Mouse (Mus musculus) layer of hippocampus, adult 11-12 months (tissue): ENCODE results near the gene Shh.

Experiments
- DNase-seq: peaks from one replicate; pipeline ENCODE4 v3.0.0; 2022; ENCODE audit warnings: low spot score

Gene Shh

DNA sequence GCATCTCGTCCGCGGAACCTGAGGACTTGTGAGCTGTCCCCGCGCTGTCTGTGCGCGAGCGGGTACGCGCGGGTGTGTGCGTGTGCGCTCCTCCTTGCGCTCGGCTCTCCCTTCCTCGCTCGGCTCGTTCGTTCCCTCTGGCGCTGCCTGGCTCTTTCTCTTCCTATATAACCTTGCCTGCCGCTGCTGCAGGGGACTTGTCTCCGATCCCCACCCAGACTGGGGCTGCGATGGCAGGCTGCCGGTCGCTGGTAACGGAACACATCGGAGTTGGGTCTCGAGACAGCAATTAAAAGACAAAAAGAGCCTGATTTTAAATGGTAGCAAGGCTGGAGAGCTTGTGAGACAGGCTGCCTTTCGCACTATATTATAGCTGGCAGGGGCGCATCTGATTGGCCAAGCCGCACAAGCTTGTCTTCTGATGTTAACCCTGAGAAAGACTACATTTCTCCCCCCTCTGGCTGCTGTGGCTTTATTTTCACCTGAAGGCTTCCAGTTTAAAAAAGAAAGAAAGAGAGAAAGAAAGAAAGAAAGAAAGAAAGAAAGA, at the start of gene Shh:
Shh (minus strand) TSS at position 497 of the 547 bp plus-strand sequence.
- DNase-seq, result no peak

DNA sequence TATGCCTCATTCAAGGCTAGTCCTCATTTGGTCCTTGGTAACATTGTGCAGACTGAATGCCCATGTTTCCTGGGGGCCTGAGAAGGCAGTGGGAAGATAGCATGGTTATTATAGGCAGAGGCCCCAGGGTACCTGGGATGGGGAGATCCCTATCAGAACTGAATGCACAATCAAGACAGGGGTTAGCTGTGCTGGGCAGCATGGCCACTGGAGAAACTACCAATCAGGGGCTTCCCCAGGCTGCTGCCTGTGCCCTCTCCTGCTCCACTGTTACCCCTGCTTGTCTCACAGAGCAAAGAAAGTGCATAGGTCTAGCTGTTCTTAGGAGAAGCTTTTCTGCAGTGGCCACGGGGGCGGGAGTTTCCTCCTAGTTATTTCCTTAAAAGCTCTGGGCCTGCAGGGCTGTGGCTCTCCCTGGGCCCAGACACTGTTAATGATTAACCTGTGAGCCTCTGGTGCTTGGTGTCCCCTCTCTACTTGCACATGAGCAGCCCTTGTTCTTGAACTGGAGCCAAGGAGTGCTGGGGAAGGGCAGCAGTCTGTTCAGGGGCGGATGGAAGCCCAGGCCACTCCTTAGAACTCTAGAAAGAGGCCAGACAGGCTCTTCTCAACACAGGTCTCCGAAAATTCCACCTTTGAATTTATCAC, 33.9 kb upstream of the Shh start:
- DNase-seq, result no peak

DNA sequence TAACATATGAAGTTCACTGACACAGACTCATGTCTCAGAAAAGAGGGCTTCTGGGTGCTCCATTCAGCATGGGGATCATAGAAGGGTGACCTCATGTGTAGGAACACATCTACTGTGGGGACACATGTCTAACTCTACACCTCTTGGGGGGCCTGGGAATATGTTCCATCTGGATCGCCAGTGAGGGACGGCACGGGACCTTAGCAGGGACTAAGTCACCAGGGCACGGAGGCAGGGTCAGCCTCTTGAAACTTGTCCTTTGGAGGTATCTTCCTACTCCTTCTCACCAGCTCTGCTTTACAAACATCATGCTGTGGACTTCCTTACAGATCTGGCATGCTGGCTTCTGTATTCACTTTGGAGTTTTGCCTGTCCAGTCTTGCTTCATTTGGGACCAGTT, 31.8 kb upstream of the Shh start:
- no peak for DNase-seq

DNA sequence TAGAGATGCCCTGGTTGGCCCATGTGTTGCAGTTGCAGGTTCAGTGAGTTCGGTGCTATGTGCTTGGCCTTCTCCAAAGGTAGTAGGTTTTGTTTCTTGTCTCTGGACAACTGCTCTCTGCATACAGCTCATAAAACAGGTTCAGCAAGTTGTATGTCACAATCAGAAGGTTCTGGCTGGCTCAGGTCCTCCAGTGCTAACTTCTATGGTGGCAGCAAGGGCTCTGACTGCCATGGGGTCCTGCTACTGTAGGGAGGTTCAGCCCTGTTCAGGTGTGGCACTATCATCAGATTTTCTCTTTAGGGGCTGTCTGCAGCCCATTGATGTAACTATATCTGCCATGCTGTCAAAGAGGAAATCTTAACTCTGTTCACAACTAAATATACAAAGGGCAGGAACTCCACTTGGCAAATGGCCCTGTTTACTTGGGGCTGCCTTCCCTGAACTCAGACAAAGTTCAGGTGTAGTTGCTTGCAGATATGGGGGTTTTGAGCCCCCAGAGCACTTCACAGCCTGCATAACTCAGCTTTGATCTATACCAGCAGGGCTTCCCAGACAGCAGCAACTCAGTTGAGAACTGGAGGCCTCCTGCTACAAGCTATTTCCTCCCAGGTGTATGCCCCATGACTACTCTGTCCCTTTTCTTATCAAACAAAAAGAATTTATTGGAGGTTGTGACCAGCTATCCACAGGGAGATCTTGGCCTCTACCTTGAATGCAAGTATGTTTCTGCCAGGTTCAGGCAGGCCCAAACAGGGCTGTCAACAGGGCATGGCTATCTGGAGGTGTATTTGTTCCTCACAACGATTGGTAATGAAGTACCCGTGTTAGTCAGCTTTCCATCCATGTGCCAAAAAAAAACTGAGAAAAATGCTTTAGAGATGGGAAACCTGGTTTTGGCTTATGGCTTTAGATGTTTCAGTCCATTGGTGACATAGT, 28.9 kb upstream of the Shh start:
- no peak for DNase-seq

DNA sequence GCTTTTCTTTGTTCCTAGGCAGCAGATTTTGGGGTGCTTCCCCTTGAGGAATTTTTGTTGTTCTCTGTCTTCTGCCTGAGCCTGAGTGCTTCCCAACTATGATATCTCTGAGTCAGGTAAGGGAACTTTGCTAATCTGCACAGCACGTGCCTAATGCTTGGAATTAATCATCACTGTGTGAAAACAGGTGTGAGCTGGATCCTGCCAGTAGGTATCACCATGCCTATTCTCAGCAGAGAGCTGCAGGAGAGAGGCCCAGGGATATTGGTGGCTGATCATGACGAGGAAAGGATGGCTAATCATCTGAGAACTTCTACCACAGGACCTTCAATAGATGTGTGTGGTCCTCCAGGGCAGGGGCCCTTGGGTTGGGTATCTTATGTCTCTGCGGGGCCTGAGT, 26.5 kb upstream of the Shh start:
- DNase-seq, result no peak

DNA sequence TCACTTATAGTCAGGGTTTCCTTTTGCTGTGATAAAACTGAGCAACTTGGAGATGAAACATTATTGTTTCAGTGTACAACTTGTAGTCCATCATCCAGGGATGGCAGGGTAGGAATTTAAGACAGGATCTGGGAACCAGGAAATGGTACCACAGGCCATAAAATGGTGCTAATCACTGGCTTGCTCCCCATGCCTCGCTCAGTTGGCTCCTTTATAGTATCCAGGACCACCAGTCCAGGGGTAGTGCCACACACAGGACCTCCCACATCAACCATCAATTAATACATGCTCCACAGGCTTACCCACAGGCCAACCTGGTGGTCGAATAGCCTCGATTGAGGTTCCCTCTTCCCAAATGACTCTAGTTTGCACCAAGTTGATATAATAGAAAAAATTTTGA, 15.9 kb upstream of the Shh start:
- no peak for DNase-seq

DNA sequence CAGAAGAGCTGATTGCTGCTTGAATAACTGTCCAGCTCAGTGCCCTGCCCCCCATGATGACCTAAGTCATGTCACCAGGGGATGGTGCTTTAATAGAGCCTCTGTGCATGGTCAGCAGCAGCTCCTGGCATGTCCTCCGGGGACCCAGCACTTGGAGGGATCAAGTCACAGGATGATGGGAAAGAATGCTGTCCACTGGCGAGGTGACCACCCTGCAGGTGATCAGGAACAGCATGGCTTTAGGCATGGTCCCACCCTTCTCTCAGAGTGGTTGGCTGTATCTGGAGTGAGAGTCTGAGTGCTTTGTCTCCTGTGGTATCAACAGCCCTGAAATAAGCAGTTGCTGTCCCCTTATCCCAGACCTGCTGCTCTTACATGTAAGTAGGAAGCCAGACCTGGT, 14.7 kb upstream of the Shh start:
- no peak for DNase-seq

DNA sequence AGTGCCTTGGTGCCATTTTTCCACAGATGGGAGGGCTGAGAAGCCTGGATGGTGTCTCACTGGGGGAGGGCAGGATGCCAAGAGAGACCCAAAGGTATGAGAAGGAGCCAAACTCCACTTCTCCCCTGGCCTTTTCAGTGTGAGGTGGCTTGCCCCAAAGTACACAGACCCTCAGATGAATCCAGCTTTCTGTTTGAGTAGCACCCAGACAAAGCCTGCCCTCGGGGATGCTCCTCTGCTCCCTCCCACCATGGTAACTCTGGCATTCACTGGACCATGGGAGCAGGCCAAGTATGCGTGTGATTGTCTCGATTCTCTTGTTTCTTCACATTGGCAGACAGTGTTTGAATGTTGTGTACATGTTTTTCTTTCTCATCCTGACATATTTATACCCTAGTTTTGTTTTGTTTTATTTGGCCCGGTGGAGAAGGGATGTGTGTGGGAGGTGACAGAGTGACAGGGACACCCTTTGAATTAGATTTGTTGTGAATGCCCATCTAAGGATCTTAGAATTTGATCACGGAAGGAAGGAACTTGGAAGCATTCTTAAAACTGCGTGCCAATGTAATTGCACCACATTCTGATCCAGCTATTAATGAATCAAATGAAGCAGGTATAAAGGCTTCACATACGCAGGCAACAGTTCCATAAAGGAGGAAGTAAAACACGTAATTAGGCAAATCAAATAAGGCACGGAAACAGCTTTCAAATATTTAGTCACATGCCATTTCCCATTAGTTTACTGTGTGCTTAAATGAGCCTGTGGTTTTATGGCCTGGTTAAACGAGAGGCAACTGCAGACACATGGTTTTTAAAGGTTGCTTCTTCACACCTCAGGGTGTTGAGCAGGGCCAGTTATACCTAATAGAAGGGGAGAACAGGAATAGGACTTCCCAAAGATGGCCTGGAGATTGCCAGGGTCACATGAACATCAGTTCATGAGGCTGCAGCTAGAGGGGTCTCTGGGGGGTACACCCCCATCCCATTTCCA, 9.6 kb upstream of the Shh start:
- DNase-seq, result no peak

DNA sequence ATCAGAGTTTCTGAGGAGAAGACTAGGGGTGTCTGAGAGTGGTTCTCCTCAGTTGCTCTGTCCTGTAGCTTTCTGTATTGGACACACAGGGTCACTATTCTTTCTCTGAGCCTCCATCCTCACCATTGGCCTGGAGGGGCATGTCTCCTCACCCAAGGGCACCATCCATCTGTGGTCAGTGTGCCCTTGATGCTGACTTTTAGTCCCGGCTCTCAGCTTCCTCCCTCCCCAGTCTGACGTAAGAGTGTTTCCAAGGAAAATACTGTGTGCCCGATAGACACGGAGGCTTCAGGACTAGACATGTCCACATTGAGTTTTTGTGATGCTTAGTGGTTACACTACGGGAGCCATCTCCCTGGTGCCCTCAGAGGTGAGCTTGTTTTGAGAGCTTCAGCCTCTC, 6.5 kb upstream of the Shh start:
- no peak for DNase-seq

DNA sequence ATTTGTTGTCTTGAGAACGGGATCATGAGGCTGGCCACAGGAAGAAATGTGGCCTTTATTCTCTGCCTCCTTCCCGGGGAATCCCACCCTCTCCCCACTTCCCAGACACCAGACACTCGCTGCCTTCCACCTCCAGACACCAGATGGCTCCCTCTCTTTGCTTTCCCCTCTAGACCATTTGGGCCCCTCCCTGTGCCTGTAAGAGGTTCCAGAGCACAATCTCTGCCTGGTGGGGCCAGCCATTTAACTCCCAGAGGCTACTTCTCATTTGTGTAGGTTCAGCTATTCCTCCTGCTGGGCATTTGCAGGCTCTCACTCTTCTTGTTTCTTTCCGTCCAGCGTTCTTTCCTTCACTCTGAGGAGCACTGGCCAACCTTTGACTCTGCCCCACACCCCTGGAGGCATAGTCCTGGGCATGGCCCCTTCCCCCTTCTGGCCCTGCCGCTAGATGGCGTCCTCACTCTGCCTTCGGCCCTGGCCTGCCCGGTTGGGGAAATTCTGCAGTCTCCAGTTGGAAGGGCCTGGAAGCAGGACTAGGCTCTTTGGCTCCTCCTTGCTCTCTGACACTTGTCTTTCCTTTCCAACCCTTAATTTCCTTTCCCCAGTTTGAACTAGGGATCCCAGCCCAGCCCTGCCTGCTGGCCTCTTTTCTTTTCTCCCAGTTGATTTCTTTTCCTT, 2.6 kb upstream of the Shh start:
- peak; percentile 47 for DNase-seq

DNA sequence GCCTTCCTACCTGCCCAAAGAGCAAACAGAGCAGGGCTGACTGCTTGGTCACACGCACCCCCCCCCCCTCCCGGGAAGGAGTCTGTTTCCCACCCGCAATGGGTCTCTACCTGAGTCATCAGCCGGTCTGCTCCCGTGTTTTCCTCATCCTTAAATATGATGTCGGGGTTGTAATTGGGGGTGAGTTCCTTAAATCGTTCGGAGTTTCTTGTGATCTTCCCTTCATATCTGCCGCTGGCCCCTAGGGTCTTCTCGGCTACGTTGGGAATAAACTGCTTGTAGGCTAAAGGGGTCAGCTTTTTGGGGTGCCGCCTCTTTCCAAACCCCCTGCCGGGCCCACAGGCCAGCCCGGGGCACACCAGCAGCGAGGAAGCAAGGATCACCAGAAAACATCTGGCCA, 705 bp downstream of the Shh start:
- no peak for DNase-seq

DNA sequence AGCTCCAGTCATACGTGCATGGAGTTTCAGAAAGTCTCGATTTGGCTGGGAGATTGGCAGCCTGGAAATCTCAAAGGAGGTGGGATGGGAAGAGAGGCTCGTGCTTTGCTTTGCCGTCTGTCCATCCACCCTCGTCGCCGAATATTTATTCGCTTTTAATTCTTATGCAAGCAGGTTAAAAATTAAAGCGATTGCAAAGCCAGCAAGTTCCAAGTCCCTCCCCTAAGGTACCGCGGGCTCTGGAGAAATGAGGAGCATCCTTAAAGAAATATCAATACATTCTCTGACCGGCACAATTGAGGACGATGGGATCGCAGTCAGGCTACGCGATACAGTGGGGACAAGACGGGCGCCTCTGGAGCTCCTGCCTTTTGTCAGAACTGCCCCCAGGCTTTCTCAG, 1.5 kb downstream of the Shh start:
- no peak for DNase-seq

DNA sequence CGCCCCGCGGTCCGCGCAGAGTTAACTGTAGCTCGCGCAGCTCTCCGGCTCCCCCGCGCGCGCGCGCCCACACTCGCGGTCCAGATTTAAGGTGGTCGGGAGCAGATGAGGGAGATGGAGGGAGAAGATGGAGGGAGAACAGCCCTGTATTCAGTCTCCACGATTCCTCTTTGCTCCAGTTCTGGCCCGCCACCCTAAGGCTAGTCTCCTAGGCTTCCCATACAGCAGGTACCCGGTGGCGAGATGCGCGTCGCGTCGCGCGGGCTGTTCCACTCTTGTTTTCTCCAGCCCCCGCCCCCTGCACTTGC, 2.0 kb downstream of the Shh start:
- peak; percentile 24 for DNase-seq

DNA sequence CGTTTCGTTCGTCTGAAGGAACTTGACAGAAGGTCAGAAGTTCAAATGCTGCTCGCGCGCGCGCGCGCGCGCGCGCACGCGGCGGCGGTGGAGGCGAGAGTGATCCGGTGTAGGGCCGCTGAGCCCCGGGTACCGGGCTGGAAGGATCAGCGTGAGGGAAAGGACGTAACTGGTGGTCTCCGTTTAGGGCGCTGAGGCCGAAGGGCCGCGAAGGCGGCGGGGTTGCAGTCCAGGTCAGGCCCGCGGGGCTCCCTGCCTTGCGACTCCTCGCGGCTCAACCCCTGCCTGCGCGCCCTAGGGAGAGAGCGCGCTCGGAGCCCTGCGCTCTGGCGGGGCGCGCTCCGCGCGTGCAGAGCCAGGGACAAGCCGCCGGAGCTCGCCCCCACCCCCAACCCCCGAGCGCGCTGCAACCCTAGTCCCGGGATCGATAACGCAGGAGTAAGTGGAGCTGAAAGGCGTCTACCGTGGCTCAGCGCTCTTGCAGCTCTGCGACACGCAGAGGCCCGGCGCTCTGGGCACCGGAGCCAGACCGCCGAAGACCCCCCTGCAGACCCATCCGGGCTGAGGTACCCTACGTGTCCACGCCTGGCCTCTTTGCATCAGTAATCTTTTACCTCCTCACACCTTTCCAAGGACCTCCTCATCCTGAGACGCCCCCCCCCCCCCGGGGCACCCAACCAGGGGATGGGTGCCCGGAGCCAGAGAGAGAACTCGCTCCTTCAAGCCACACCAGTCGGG, 2.5 kb downstream of the Shh start:
- DNase-seq, result no peak

DNA sequence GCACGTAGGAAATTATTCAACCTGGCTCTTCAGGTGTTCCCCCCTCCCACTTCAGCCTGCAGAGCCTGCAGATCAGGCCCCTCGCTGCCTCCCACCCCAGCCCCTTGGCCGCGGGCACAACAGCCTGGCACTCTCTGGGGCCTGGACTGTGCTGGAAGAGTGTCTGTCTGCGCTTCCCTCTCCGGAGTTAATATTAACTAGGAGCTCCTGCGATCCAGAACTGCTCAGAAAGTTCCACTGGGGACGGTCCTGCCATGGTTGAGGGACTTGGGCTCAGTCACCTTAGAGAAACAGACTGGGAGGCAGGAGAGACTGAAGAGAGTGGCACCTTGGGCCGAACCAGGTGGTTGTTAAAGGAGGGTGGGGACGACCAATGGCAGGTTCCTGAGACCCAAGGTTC, 3.4 kb downstream of the Shh start:
- no peak for DNase-seq

DNA sequence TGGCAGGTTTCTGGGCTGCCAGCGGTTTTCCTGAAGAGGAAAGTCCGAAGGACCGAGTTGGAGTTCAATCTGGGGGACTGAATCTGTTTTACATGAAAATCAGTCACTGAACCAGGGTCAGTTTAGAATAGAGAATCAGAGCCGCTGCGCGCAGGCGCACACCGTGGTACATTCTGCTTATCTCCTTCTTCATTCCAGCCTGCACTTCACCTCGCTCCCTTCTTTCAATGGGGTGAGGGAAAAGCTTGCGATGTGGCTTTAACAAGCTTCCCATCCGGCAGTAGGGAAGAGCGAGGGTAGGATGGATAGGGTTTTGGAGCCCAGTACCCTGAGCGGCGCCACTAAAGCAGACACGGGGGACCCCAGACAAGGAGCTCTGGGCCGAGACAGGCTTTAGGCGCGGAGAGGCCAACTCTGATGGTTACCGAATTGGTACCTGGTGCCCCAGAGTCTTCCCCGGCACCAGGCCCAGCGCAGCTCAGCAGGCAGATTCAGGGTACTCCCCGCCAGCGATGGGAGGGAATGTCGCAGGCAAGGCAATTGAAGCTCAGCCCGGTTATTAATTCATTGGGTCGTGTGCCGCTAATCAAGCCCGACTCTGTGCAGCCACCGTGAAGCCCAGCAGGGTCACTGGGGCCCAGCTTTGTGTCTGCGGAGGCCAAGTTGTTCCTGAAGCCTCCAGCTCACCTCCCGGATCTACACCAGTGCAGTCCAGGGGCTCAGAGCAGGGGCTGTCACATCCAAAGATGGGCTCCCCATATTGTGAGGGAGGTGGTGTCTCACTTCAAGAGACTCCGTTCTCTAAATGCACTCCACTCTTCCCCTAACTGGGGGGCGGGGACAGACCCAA, 4.1 kb downstream of the Shh start:
- no peak for DNase-seq

DNA sequence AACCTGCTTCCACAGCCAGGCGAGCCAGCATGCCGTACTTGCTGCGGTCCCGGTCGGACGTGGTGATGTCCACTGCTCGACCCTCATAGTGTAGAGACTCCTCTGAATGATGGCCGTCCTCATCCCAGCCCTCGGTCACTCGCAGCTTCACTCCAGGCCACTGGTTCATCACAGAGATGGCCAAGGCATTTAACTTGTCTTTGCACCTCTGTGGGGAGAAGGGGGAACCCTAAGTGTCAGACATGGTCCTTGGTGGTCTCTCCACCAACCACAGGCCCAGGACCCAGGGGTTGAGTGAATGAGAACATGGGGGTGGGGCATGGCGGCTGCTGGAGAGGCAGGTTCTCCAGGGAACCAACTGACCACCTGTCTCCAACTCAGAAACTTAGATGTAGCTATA, 5.7 kb downstream of the Shh start:
- DNase-seq, result no peak

DNA sequence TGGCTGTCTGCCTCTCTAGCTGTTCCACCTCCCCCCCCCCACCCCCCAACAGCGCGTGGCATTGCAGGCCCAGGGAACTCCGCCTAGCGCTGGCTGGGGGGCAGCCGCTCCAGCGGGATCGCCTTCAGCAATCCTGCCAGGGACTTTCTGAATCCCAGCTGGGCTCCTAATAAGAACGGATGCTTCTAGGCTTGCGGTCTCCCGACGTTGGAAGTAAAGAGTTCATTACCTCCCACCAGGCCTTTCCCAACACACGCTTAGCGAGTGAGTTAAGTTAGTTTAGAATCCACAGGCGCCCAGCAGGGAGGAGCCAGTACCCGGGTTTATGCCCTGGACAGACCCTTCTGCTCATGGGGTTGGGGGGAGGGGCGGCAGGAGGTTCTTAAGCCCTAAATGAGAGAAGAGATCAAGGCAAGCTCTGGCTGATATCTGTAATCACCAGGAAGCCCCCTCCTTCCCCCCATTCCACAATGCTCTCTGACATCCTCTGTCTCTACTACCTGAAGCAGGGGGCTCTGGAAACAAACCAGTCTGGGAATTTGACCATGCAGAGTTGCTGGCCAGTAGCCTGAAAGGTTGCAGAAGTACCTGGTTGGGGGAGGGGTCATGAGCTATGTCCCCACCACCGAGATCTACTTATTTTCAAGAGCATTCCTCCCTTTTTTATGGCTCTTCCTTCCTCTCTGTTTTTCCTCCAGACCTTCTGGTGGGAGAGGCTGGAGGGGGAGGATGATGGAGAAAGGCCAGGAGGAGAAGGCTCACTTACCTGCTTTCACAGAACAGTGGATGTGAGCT, 6.3 kb downstream of the Shh start:
- DNase-seq, result no peak
